Comparison of ENCODE assay signal across 22 mouse cellular contexts in the genomic region with DNA sequence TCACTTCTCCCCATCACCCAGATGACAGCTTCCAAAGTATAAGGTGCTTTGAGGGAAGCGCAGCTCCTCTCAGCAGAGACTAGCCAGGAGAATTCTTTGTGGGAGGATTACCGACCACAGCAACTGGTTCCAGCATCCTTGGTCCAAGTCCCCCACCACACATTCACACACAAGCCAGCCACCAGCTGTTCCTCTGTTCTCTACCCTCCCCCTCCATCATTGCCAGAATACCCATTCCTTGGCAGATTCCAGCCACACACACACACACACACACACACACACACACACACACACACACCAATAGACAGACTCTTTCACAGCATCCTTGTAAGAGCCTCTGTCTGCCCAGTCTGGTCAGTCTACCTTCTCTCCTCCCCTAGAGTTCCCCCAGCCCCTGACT. TPM values are rescaled to one million over a fixed set of nuclear protein-coding genes. Genes with fewer than 3 reads are reported as not detected.
A peak's percentile ranks its signal among the peaks of the same experiment; 100 is the strongest.
DNase-seq lines count a peak whose midpoint lies in the region; ATAC-seq and TF ChIP-seq lines count a peak whose summit lies in the region.
"Had no signal": no experiment of that assay in that cellular context is flagged by ENCODE, and none has a peak within 500 bp of the region (broad histone marks: within the 10 kb centered on the region; RNA-seq: fewer than 3 reads in every experiment).

No protein-coding gene starts in this region.

- no peaks in the 10 kb centered on the region for H3K27me3 ChIP-seq in hindbrain, embryonic 14.5 days (ENCODE audit: control insufficient read depth, insufficient read depth, low read length)
- peaks cover 48% of the 10 kb centered on the region for H3K27me3 ChIP-seq in hindbrain, embryonic 12.5 days
- H3K27me3 ChIP-seq in midbrain, embryonic 13.5 days = peaks cover 72% of the 10 kb centered on the region
- peaks cover 85% of the 10 kb centered on the region for H3K27me3 ChIP-seq in midbrain, embryonic 10.5 days (ENCODE audit: low read depth, poor library complexity, severe bottlenecking)
- H3K27me3 ChIP-seq in neural tube, embryonic 13.5 days = peaks cover 1% of the 10 kb centered on the region; the same call in 1 of the 2 replicates

- H3K27ac ChIP-seq in hindbrain, embryonic 14.5 days = no peak overlapping the region
- H3K27ac ChIP-seq in hindbrain, embryonic 12.5 days = no peak overlapping the region
- H3K27ac ChIP-seq in midbrain, embryonic 13.5 days = no peak overlapping the region
- H3K27ac ChIP-seq in midbrain, embryonic 10.5 days (replicated peaks) = no peak overlapping the region
- H3K27ac ChIP-seq in neural tube, embryonic 13.5 days (replicated peaks) = peak overlapping the region; percentile 38; the same call in 1 of the 2 replicates
- H3K27ac ChIP-seq: embryonic facial prominence, embryonic 15.5 days; forebrain, embryonic 10.5 days; limb, embryonic 12.5 days; liver, embryonic 14.5 days had no signal

- TF ChIP-seq CTCF in lung, adult 2 months (IDR thresholded peaks at IDR 0.05; ENCODE audit: insufficient read depth, low read length) = no peak

- H3K36me3 ChIP-seq in hindbrain, embryonic 14.5 days (replicated peaks; ENCODE audit: control insufficient read depth, insufficient read depth) = no peaks in the 10 kb centered on the region
- no peaks in the 10 kb centered on the region for H3K36me3 ChIP-seq in hindbrain, embryonic 12.5 days
- no peaks in the 10 kb centered on the region for H3K36me3 ChIP-seq in midbrain, embryonic 13.5 days
- no peaks in the 10 kb centered on the region for H3K36me3 ChIP-seq in midbrain, embryonic 10.5 days
- peaks cover 16% of the 10 kb centered on the region; the same call in 1 of the 2 replicates for H3K36me3 ChIP-seq in neural tube, embryonic 13.5 days
- H3K36me3 ChIP-seq: embryonic facial prominence, embryonic 15.5 days; forebrain, embryonic 10.5 days; limb, embryonic 12.5 days had no signal

- peak; percentile 40 to 42 for DNase-seq in cerebellum, postnatal 10 days
- DNase-seq in cerebellum, postnatal 4 days (ENCODE audit: low spot score in 2 of 2) = no peak
- no peak for DNase-seq in hindbrain, embryonic 14.5 days (ENCODE audit: low spot score)
- DNase-seq in midbrain, embryonic 10.5 days (ENCODE audit: low spot score) = no peak
- no peak for DNase-seq in lung, adult 2 months
- DNase-seq: adrenal gland, adult 2 months; cerebellum, adult 11-12 months; heart, adult 11 months; heart, postnatal 4 days; kidney, adult 18-20 months; kidney, postnatal 4 days; spleen, adult 18-20 months; thymus, adult 2 months had no signal

- no peak for TF ChIP-seq POLR2A in lung, adult 2 months (IDR thresholded peaks at IDR 0.05; ENCODE audit: borderline replicate concordance, extremely low read depth, low read depth, low read length)

- no peaks in the 10 kb centered on the region for H3K9me3 ChIP-seq in hindbrain, embryonic 14.5 days (ENCODE audit: control insufficient read depth, low read length)
- H3K9me3 ChIP-seq in hindbrain, embryonic 12.5 days (replicated peaks) = no peaks in the 10 kb centered on the region
- no peaks in the 10 kb centered on the region for H3K9me3 ChIP-seq in midbrain, embryonic 13.5 days
- H3K9me3 ChIP-seq in midbrain, embryonic 10.5 days (replicated peaks) = no peaks in the 10 kb centered on the region
- H3K9me3 ChIP-seq in neural tube, embryonic 13.5 days = no peaks in the 10 kb centered on the region
- H3K9me3 ChIP-seq: embryonic facial prominence, embryonic 15.5 days; forebrain, embryonic 10.5 days; limb, embryonic 12.5 days had no signal

- peaks cover 18% of the 10 kb centered on the region; the same call in 1 of the 2 replicates for H3K4me1 ChIP-seq in hindbrain, embryonic 14.5 days (replicated peaks; ENCODE audit: control insufficient read depth, insufficient read depth, low read length)
- H3K4me1 ChIP-seq in hindbrain, embryonic 12.5 days = peaks cover 18% of the 10 kb centered on the region; the same call in 1 of the 2 replicates
- H3K4me1 ChIP-seq in midbrain, embryonic 13.5 days (replicated peaks) = peaks cover 10% of the 10 kb centered on the region; the same call in 1 of the 2 replicates
- H3K4me1 ChIP-seq in midbrain, embryonic 10.5 days = peaks cover 26% of the 10 kb centered on the region
- peaks cover 67% of the 10 kb centered on the region for H3K4me1 ChIP-seq in neural tube, embryonic 13.5 days (replicated peaks)
- H3K4me1 ChIP-seq in lung, adult 2 months (ENCODE audit: control insufficient read depth, insufficient read depth, low read length) = no peaks in the 10 kb centered on the region
- H3K4me1 ChIP-seq: megakaryocyte, embryonic 14.5 days had no signal

- no peak overlapping the region for H3K9ac ChIP-seq in hindbrain, embryonic 14.5 days
- no peak overlapping the region for H3K9ac ChIP-seq in hindbrain, embryonic 12.5 days
- H3K9ac ChIP-seq in midbrain, embryonic 13.5 days (replicated peaks) = no peak overlapping the region
- H3K9ac ChIP-seq in neural tube, embryonic 13.5 days = no peak overlapping the region
- H3K9ac ChIP-seq: embryonic facial prominence, embryonic 15.5 days; limb, embryonic 12.5 days; liver, embryonic 14.5 days had no signal

- no peak overlapping the region for H3K4me3 ChIP-seq in hindbrain, embryonic 14.5 days (replicated peaks; ENCODE audit: low read length)
- H3K4me3 ChIP-seq in hindbrain, embryonic 12.5 days = no peak overlapping the region
- H3K4me3 ChIP-seq in midbrain, embryonic 13.5 days (replicated peaks) = no peak overlapping the region
- H3K4me3 ChIP-seq in midbrain, embryonic 10.5 days = no peak overlapping the region
- no peak overlapping the region for H3K4me3 ChIP-seq in neural tube, embryonic 13.5 days
- no peak overlapping the region for H3K4me3 ChIP-seq in lung, adult 2 months (replicated peaks; ENCODE audit: extremely low read depth, low read depth, low read length)
- H3K4me3 ChIP-seq: embryonic facial prominence, embryonic 15.5 days; forebrain, embryonic 10.5 days; limb, embryonic 12.5 days; megakaryocyte, embryonic 14.5 days had no signal

- no peak overlapping the region for H3K4me2 ChIP-seq in hindbrain, embryonic 14.5 days (replicated peaks)
- H3K4me2 ChIP-seq in hindbrain, embryonic 12.5 days (replicated peaks) = no peak overlapping the region
- H3K4me2 ChIP-seq in midbrain, embryonic 13.5 days (replicated peaks) = no peak overlapping the region
- H3K4me2 ChIP-seq in neural tube, embryonic 13.5 days = no peak overlapping the region
- H3K4me2 ChIP-seq: embryonic facial prominence, embryonic 15.5 days; limb, embryonic 12.5 days had no signal

- 35% methylated on average over 2 of the region's 2 CpGs for WGBS in hindbrain, embryonic 14.5 days
- WGBS in hindbrain, embryonic 12.5 days = 59% methylated on average over 2 of the region's 2 CpGs
- 21% methylated on average over 2 of the region's 2 CpGs for WGBS in midbrain, embryonic 13.5 days
- 28% methylated on average over 2 of the region's 2 CpGs for WGBS in midbrain, embryonic 10.5 days
- 43% methylated on average over 2 of the region's 2 CpGs for WGBS in neural tube, embryonic 13.5 days
- 71% methylated on average over 2 of the region's 2 CpGs for WGBS in lung, adult 2 months

- ATAC-seq in hindbrain, embryonic 14.5 days (ENCODE audit: low FRiP score) = peak; percentile 39; the same call in 1 of the 2 replicates
- no peak for ATAC-seq in hindbrain, embryonic 12.5 days (ENCODE audit: low FRiP score)
- peak; percentile 30; the same call in 1 of the 2 replicates for ATAC-seq in midbrain, embryonic 13.5 days
- ATAC-seq in neural tube, embryonic 13.5 days (ENCODE audit: low read depth) = 0 out of 2 replicates have a peak, but pooled peaks have one; percentile 7
- ATAC-seq: lung, postnatal 0 days had no signal

RNA-seq across cellular contexts. Expression of a gene that starts 44.5 kb away (rescaled TPM):
- polyA plus RNA-seq in hindbrain, embryonic 14.5 days (2014; fragmentation: Nextera tagmentation; extraction: Ambion mirVana) = 37.6 and 40.8 TPM in 2 replicates
- 31.3 and 34.4 TPM in 2 replicates for polyA plus RNA-seq in hindbrain, embryonic 12.5 days (2016; fragmentation: Nextera tagmentation; extraction: Ambion mirVana)
- 26.8 and 27.7 TPM in 2 replicates for polyA plus RNA-seq in midbrain, embryonic 13.5 days (2015; fragmentation: Nextera tagmentation; extraction: Ambion mirVana)
- polyA plus RNA-seq in midbrain, embryonic 10.5 days (2016; fragmentation: Nextera tagmentation; extraction: Ambion mirVana) = 24.6 and 26.4 TPM in 2 replicates
- 36.1 and 41.0 TPM in 2 replicates for polyA plus RNA-seq in neural tube, embryonic 13.5 days (2015; fragmentation: Nextera tagmentation; extraction: Ambion mirVana)
- 16.5 and 18.1 TPM in 2 replicates for polyA plus RNA-seq in lung, adult 2 months (2012; rRNA removed)

Comparison
In these comparisons a context has a peak if more than half of its experiments do, and no peak if none do; other contexts are left out.
1. DNase-seq: peak in cerebellum, postnatal 10 days (2 of 2); none in cerebellum, postnatal 4 days (0 of 2), hindbrain, embryonic 14.5 days (single experiment), midbrain, embryonic 10.5 days (single experiment) and lung, adult 2 months (single experiment).